Mouse (Mus musculus): ENCODE results near the gene Dusp10. TPM values are rescaled to one million over a fixed set of nuclear protein-coding genes. Genes with fewer than 3 reads are reported as not detected.

The Dusp10 gene
- total RNA-seq, 1 experiment from 2014 or later = 22.9 TPM

Other genes starting within 250 kb of the Dusp10 start
- gene 1700056E22Rik, start 21.0 kb downstream of the Dusp10 start, total RNA-seq (2017) = 1.3 to 6.6 TPM (median 1.8 TPM) in 3 replicates

All from monocyte, adult 5-6 weeks (primary cell).